Mouse (Mus musculus) urinary bladder, postnatal 14 days (tissue): ENCODE data around the gene Gm15294.

Experiments
- DNase-seq: peaks from one replicate; pipeline ENCODE4 v3.0.0; 2021; ENCODE audit warnings: low spot score

Gene Gm15294

GRCm38 (mm10) chrX:141875135-141875534 is at the start of gene Gm15294:
Gene Gm15294, minus strand, starts transcription at chrX:141875235.
- no peak for DNase-seq

DNA sequence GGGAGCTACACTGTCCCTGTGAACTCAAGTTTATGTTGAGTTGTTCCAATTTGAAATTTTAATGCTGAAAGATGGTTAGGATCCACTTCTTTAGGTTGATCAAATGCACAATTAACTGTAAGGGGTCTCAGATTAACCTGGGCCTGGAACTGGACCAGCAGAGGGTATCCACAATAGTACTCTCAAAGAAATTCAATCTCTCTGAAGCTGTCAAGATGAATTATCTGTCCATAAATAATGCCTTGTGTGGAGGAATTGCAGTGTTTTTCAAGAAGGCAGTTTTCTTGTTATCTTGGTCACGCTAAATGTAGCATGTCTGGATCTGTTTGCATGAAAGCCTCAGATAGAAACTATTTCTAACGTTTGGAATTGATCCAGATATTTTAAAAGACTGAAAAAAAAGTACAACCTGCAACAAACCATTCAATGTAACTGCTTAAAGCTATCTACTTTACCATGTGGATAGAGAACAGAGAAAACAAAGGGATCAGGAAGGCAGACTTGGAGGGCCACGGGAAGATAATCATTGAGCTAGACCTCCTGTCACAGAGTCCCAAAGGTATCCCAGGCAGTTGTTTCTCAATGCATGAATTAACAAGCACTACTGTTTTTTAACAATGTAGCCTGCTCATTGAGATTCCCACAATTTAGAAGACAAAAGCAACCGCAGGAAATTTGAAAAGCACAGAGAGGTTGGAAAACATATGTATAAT is 9.5 kb upstream of the Gm15294 start:
- DNase-seq, result no peak

DNA sequence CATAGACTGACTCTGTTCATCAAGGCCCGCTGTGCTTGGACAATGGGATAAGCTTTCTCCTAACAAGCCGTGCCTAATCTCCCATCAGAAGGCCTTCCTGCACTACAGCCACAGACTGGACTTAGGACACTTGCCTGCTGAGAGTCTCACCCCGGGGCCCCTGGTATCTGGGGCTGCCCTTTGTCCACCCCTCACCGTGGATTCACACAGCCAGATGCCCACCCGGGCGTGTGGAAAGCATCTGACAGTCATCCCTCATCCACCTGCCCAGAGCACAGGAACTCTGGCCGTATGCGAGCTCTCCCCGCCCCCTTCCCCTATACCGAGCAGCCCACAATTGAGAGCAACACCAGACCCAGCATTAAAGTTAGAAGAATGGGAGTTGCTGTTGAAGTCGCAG is 1.0 kb downstream of the Gm15294 start:
- DNase-seq, result no peak

- no peak for DNase-seq
These were observed 1.4 kb downstream of the Gm15294 start for GRCm38 (mm10) chrX:141873597-141873996.

DNA sequence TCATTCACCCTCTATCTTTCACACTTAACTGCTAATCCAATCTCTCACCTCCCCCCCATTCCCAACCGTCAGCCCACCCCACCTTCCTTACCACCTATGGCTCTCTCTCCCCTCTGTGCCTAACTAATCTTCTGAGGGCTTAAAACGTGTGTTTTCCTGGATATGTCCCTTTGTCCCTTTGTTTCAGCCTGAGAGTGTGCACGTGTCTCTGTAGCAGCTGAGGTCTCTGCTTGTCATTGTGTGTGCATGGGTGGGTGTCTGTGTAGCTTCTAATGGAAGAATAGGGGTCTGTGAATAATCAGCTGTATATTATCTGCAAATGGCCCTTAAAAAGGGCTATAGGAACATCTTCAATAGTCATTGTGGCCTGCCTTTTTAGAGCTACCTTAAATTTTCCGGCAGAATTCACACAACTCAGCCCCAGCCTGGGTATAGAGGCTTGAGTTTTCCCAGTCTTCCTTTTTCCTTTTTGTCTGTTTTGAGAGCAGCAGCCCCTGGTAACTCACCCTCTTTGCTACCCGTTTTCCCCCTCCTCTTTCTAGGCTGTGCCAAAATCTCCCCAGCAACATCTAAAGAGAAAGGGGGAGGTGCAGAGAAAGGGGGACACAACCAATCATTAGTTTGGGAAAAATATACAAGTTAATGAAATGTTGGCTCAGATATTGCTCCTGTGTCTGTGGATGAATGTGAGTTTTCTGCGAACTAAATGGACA is 19.2 kb downstream of the Gm15294 start:
- DNase-seq, result no peak
